Mouse (Mus musculus): ENCODE measurements around the gene Magi3. TPM values are rescaled to one million over a fixed set of nuclear protein-coding genes. Genes with fewer than 3 reads are reported as not detected.

Magi3 gene
- 5.2 and 5.4 TPM in 2 replicates for polyA plus RNA-seq (2016; fragmentation: Nextera tagmentation; extraction: Ambion mirVana)

DNA sequence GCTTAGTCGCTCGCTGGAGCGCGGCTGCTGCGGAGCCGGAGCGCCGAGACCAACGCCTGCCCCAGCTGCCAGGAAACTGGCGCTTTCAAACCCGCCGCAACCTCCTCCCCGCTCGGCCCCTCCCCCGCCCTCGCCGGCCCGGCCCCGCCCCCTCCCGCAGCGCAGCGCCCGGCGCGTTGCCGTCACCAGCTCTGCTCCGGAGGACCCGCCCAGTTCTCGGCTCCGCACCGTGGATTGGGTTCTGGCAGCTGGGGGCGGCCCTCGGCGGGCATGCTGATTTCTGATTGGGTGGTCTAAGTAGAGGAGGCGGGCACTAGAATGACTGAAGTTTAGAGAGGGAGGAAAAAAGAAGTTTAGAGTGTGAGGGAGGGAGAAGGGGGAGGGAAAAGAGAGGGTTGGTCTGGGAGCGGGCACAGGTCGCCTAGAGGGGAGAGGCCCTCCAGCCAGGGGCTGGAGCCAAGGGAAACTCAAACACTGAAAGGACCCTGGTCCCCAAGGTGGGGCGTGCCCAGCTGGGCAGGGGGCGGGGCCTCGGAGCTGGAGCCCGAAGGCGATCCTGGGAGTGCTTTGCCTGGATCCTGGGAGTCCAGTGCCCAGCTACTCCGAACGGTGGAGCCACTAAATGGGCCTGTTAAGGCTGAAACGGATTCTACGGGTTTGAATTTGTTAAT lies at the start of gene Magi3:
Magi3 (minus strand) TSS at position 80 of the 671 bp plus-strand sequence.
- WGBS, result under 1% methylated on average over 31 of the region's 46 CpGs
- Histone ChIP-seq H3K9me3 (replicated peaks) (no peaks in the 10 kb centered on the region), H3K9ac (peak within 1 kb of the TSS; percentile 82), H3K4me1 (peaks cover 11% of the 10 kb centered on the region; the same call in 1 of the 2 replicates), H3K27ac (peak within 1 kb of the TSS; percentile 95), H3K4me2 (replicated peaks) (peak within 1 kb of the TSS; percentile 74), H3K4me3 (peak within 1 kb of the TSS; percentile 82), H3K27me3 (no peaks in the 10 kb centered on the region), H3K36me3 (no peaks in the 10 kb centered on the region)
- peak; percentile 99 for ATAC-seq (ENCODE audit: low FRiP score)

DNA sequence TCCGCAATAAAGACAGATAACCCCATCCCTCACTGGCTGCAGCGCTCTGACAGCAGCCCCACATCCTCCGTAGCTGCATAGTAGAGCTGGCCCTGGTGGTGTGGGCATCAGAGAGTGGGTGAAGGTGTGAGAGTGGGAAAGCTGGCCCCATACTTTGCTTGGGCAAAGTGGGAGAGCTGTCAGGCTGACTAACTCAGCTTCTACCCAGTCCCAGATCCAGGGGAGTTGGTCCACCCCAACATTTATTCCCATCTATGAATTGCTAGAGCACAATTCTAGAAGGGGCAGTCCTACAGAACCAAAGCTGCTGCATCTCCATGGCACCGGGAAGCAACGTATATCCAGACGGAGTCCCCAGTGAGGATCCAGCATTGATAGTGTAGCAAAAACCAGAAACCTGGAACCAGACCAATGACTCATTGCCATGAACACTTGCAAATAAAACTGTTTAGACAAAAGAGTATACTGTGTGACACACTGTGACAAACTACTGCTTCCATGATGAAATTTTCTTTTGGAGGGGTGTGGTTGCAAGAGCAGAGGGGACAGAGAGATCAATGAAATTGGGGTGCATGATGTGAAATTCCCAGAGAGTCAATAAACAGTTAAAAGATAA lies 44.5 kb upstream of the Magi3 start:
- Histone ChIP-seq H3K4me1 (no peaks in the 10 kb centered on the region), H3K4me3 (no peak overlapping the region), H3K9ac (no peak overlapping the region), H3K27ac (no peak overlapping the region), H3K27me3 (no peaks in the 10 kb centered on the region), H3K4me2 (replicated peaks) (no peak overlapping the region), H3K9me3 (replicated peaks) (no peaks in the 10 kb centered on the region), H3K36me3 (no peaks in the 10 kb centered on the region)
- WGBS, result 87% methylated on average over 6 of the region's 6 CpGs
- ATAC-seq (ENCODE audit: low FRiP score), result no peak

GRCm38 (mm10) chr3:104260221-104260620 lies 40.0 kb upstream of the Magi3 start:
- Histone ChIP-seq H3K36me3 (no peaks in the 10 kb centered on the region), H3K9me3 (replicated peaks) (no peaks in the 10 kb centered on the region), H3K4me2 (replicated peaks) (no peak overlapping the region), H3K27me3 (no peaks in the 10 kb centered on the region), H3K4me3 (no peak overlapping the region), H3K27ac (no peak overlapping the region), H3K4me1 (no peaks in the 10 kb centered on the region), H3K9ac (no peak overlapping the region)
- WGBS, result 69% methylated on average over 5 of the region's 5 CpGs
- no peak for ATAC-seq (ENCODE audit: low FRiP score)

- Histone ChIP-seq H3K27me3 (no peaks in the 10 kb centered on the region), H3K4me2 (replicated peaks) (no peak overlapping the region), H3K4me1 (no peaks in the 10 kb centered on the region), H3K4me3 (no peak overlapping the region), H3K9me3 (replicated peaks) (no peaks in the 10 kb centered on the region), H3K36me3 (no peaks in the 10 kb centered on the region), H3K27ac (no peak overlapping the region), H3K9ac (no peak overlapping the region)
- WGBS, result 89% methylated on average over 4 of the region's 4 CpGs
- no peak for ATAC-seq (ENCODE audit: low FRiP score)
Measured at GRCm38 (mm10) chr3:104259168-104259567, 39.0 kb upstream of the Magi3 start.

DNA sequence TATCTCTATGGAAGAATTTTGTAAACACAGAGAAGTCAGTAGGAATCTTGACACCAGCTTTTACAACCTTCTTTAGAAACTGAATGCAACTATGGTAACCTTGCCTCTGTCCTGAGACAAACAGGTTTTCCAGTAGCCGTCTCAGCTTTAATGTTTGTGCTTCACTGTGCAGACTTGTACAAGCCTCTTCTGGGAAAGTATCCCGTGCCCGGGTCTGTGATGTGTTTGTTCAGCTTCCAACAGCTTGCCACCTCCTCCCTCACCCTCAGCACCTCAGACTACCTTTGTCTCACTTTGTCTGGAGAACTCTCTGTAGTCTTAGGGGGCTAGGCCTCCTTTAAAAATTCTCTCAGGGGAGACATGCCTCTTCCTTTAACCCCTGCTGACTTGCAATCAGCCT lies 36.9 kb upstream of the Magi3 start:
- Histone ChIP-seq H3K36me3 (no peaks in the 10 kb centered on the region), H3K27ac (no peak overlapping the region), H3K4me1 (no peaks in the 10 kb centered on the region), H3K9ac (no peak overlapping the region), H3K27me3 (no peaks in the 10 kb centered on the region), H3K9me3 (replicated peaks) (no peaks in the 10 kb centered on the region), H3K4me3 (no peak overlapping the region), H3K4me2 (replicated peaks) (no peak overlapping the region)
- no peak for ATAC-seq (ENCODE audit: low FRiP score)
- WGBS, result 81% methylated on average over 3 of the region's 3 CpGs

- Histone ChIP-seq H3K27ac (no peak overlapping the region), H3K4me3 (no peak overlapping the region), H3K4me1 (no peaks in the 10 kb centered on the region), H3K9ac (no peak overlapping the region), H3K4me2 (replicated peaks) (no peak overlapping the region), H3K27me3 (no peaks in the 10 kb centered on the region), H3K36me3 (no peaks in the 10 kb centered on the region), H3K9me3 (replicated peaks) (no peaks in the 10 kb centered on the region)
- no peak for ATAC-seq (ENCODE audit: low FRiP score)
- WGBS, result 58% methylated on average over 3 of the region's 3 CpGs
Measured at GRCm38 (mm10) chr3:104253760-104254159, 33.6 kb upstream of the Magi3 start.

GRCm38 (mm10) chr3:104247850-104248249 lies 27.7 kb upstream of the Magi3 start:
- WGBS, result 76% methylated on average over 4 of the region's 4 CpGs
- no peak overlapping the region for H3K4me3 ChIP-seq
- no peaks in the 10 kb centered on the region for H3K27me3 ChIP-seq
- no peaks in the 10 kb centered on the region for H3K4me1 ChIP-seq
- no peaks in the 10 kb centered on the region for H3K9me3 ChIP-seq (replicated peaks)
- H3K27ac ChIP-seq, result no peak overlapping the region
- no peak overlapping the region for H3K4me2 ChIP-seq (replicated peaks)
- ATAC-seq (ENCODE audit: low FRiP score), result no peak
- no peaks in the 10 kb centered on the region for H3K36me3 ChIP-seq
- no peak overlapping the region for H3K9ac ChIP-seq

DNA sequence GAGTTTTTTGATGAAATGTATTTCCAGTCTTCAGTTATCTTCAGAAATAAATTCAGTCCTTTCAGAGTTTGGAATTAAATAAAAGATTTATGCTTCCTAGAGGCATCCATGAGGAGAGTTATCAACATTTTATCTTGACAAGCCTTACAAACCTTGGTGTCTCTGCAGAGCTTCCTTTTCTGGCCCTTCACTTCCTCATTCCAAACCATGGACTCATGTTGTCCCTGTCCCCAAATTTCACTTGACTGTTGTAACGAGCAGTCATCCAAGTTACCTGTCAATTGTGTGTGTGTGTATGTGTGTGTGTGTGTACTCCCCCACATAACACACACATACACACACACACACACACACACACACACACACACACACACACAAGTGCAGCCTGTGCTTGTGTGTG lies 26.9 kb upstream of the Magi3 start:
- Histone ChIP-seq H3K4me2 (replicated peaks) (no peak overlapping the region), H3K4me1 (no peaks in the 10 kb centered on the region), H3K4me3 (no peak overlapping the region), H3K36me3 (no peaks in the 10 kb centered on the region), H3K9ac (no peak overlapping the region), H3K27ac (no peak overlapping the region), H3K27me3 (no peaks in the 10 kb centered on the region), H3K9me3 (replicated peaks) (no peaks in the 10 kb centered on the region)
- ATAC-seq (ENCODE audit: low FRiP score), result no peak
- 92% methylated on average over 1 of the region's 1 CpGs for WGBS

DNA sequence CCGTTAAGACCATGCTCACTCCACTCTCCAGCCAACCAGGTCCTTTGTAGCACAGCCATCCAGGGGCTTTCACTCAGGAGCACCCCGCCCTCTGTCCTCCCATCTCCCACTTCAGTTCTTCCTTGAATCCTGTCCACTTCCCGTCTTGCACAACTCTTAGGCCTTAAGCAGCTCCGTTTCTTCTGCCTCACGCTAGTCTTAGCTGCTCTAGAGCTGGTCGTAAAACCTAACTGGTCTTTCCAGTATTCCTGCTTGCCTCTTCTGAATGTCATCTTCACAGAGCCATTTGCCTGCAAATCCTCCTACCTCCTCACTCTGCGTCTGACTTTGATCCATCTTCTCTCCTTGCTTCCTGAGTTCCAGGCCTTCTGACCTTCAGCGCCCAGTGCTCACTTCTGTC lies 24.2 kb upstream of the Magi3 start:
- no peaks in the 10 kb centered on the region for H3K27me3 ChIP-seq
- ATAC-seq (ENCODE audit: low FRiP score), result no peak
- 88% methylated on average over 8 of the region's 8 CpGs for WGBS
- no peaks in the 10 kb centered on the region for H3K9me3 ChIP-seq (replicated peaks)
- H3K27ac ChIP-seq, result no peak overlapping the region
- H3K4me2 ChIP-seq (replicated peaks), result no peak overlapping the region
- no peak overlapping the region for H3K9ac ChIP-seq
- no peaks in the 10 kb centered on the region for H3K4me1 ChIP-seq
- no peaks in the 10 kb centered on the region for H3K36me3 ChIP-seq
- H3K4me3 ChIP-seq, result no peak overlapping the region

GRCm38 (mm10) chr3:104243972-104244371 lies 23.8 kb upstream of the Magi3 start:
- 91% methylated on average over 6 of the region's 6 CpGs for WGBS
- no peak overlapping the region for H3K4me3 ChIP-seq
- no peaks in the 10 kb centered on the region for H3K4me1 ChIP-seq
- no peaks in the 10 kb centered on the region for H3K27me3 ChIP-seq
- ATAC-seq (ENCODE audit: low FRiP score), result no peak
- H3K9me3 ChIP-seq (replicated peaks), result no peaks in the 10 kb centered on the region
- H3K4me2 ChIP-seq (replicated peaks), result no peak overlapping the region
- H3K27ac ChIP-seq, result no peak overlapping the region
- no peaks in the 10 kb centered on the region for H3K36me3 ChIP-seq
- no peak overlapping the region for H3K9ac ChIP-seq

GRCm38 (mm10) chr3:104239785-104240184 lies 19.6 kb upstream of the Magi3 start:
- H3K9ac ChIP-seq, result no peak overlapping the region
- no peak overlapping the region for H3K4me2 ChIP-seq (replicated peaks)
- no peaks in the 10 kb centered on the region for H3K9me3 ChIP-seq (replicated peaks)
- H3K27ac ChIP-seq, result no peak overlapping the region
- no peak for ATAC-seq (ENCODE audit: low FRiP score)
- no peaks in the 10 kb centered on the region for H3K27me3 ChIP-seq
- no peak overlapping the region for H3K4me3 ChIP-seq
- WGBS, result 94% methylated on average over 2 of the region's 2 CpGs
- H3K4me1 ChIP-seq, result no peaks in the 10 kb centered on the region
- H3K36me3 ChIP-seq, result no peaks in the 10 kb centered on the region

- ATAC-seq (ENCODE audit: low FRiP score), result no peak
- no peak overlapping the region for H3K4me3 ChIP-seq
- H3K27me3 ChIP-seq, result no peaks in the 10 kb centered on the region
- H3K9ac ChIP-seq, result no peak overlapping the region
- no peak overlapping the region for H3K4me2 ChIP-seq (replicated peaks)
- no peak overlapping the region for H3K27ac ChIP-seq
- no peaks in the 10 kb centered on the region for H3K36me3 ChIP-seq
- no peaks in the 10 kb centered on the region for H3K4me1 ChIP-seq
- 81% methylated on average over 2 of the region's 2 CpGs for WGBS
- no peaks in the 10 kb centered on the region for H3K9me3 ChIP-seq (replicated peaks)
Measured at GRCm38 (mm10) chr3:104239376-104239775, 19.2 kb upstream of the Magi3 start.

GRCm38 (mm10) chr3:104237846-104238440 lies 17.8 kb upstream of the Magi3 start:
- H3K9ac ChIP-seq, result no peak overlapping the region
- no peaks in the 10 kb centered on the region for H3K4me1 ChIP-seq
- H3K4me3 ChIP-seq, result no peak overlapping the region
- no peaks in the 10 kb centered on the region for H3K36me3 ChIP-seq
- no peak for ATAC-seq (ENCODE audit: low FRiP score)
- no peaks in the 10 kb centered on the region for H3K27me3 ChIP-seq
- H3K4me2 ChIP-seq (replicated peaks), result no peak overlapping the region
- 69% methylated on average over 10 of the region's 10 CpGs for WGBS
- peak overlapping the region; percentile 7; the same call in 1 of the 2 replicates for H3K27ac ChIP-seq
- H3K9me3 ChIP-seq (replicated peaks), result no peaks in the 10 kb centered on the region

Measured in hindbrain, embryonic 12.5 days (tissue).